Mouse (Mus musculus): ENCODE results near the gene Ubl4b.

GRCm38 (mm10) chr3:107595938-107596461 is 41.1 kb upstream of the Ubl4b start:
- no peak for TF ChIP-seq CTCF (IDR thresholded peaks at IDR 0.05; ENCODE audit: extremely low read depth, insufficient read length, insufficient replicate concordance, low read depth, low read length)
- TF ChIP-seq POLR2A (IDR thresholded peaks at IDR 0.05; ENCODE audit: low read depth, low read length): no peak
